In genomic region chr17:49890861-49891260, GRCm38 (mm10) we compare ENCODE assay signal across 17 mouse cellular contexts.
A peak's percentile ranks its signal among the peaks of the same experiment; 100 is the strongest.
DNase-seq lines count a peak whose midpoint lies in the region; ATAC-seq and TF ChIP-seq lines count a peak whose summit lies in the region.
"Had no signal": no experiment of that assay in that cellular context is flagged by ENCODE, and none has a peak within 500 bp of the region (broad histone marks: within the 10 kb centered on the region; RNA-seq: fewer than 3 reads in every experiment).

No protein-coding gene starts in this region.

- H3K9ac ChIP-seq in forebrain, embryonic 13.5 days = no peak overlapping the region
- no peak overlapping the region for H3K9ac ChIP-seq in forebrain, embryonic 11.5 days (ENCODE audit: low read length)
- no peak overlapping the region for H3K9ac ChIP-seq in intestine, postnatal 0 days (ENCODE audit: low read depth, low read length)
- H3K9ac ChIP-seq: heart, embryonic 15.5 days; liver, embryonic 13.5 days; lung, embryonic 15.5 days; midbrain, embryonic 15.5 days had no signal

- no peaks in the 10 kb centered on the region for H3K36me3 ChIP-seq in forebrain, embryonic 13.5 days (ENCODE audit: poor library complexity, severe bottlenecking)
- no peaks in the 10 kb centered on the region for H3K36me3 ChIP-seq in forebrain, embryonic 11.5 days (ENCODE audit: control insufficient read depth, insufficient read depth, low read length)
- no peaks in the 10 kb centered on the region for H3K36me3 ChIP-seq in megakaryocyte, embryonic 14.5 days (replicated peaks; ENCODE audit: low read length)
- no peaks in the 10 kb centered on the region for H3K36me3 ChIP-seq in intestine, postnatal 0 days (ENCODE audit: control insufficient read depth, insufficient read depth)
- H3K36me3 ChIP-seq: heart, embryonic 15.5 days; liver, embryonic 13.5 days; lung, embryonic 15.5 days; midbrain, embryonic 15.5 days had no signal

- no peak for TF ChIP-seq CTCF in intestine, postnatal 0 days (IDR thresholded peaks at IDR 0.05; ENCODE audit: low read depth)

- no peak for DNase-seq in forebrain, embryonic 11.5 days (ENCODE audit: low spot score)
- DNase-seq in layer of hippocampus, adult 18-20 months (ENCODE audit: low spot score in 2 of 2) = peak; percentile 30 to 63
- DNase-seq in left cerebral cortex, postnatal 4 days = peak; percentile 56
- no peak for DNase-seq in T-cell, adult 2 months (ENCODE audit: low spot score)
- DNase-seq: adrenal gland, adult 8-10 months; cerebellum, adult 9-10 months; gastrocnemius, postnatal 10 days; heart, adult 18-20 months; liver, embryonic 13.5 days; thymus, postnatal 36 days had no signal

- WGBS in forebrain, embryonic 13.5 days = 77% methylated on average over 16 of the region's 16 CpGs
- 92% methylated on average over 16 of the region's 16 CpGs for WGBS in forebrain, embryonic 11.5 days
- whole genome bisulfite sequencing in intestine, postnatal 0 days = 85% methylated on average over 16 of the region's 16 CpGs

- no peak overlapping the region for H3K4me3 ChIP-seq in forebrain, embryonic 13.5 days
- no peak overlapping the region for H3K4me3 ChIP-seq in forebrain, embryonic 11.5 days (ENCODE audit: low read depth, low read length)
- peak overlapping the region; percentile 76 for H3K4me3 ChIP-seq in megakaryocyte, embryonic 14.5 days (replicated peaks)
- no peak overlapping the region for H3K4me3 ChIP-seq in intestine, postnatal 0 days (ENCODE audit: low read depth, low read length)
- H3K4me3 ChIP-seq: heart, embryonic 15.5 days; liver, embryonic 13.5 days; lung, embryonic 15.5 days; midbrain, embryonic 15.5 days had no signal

- peaks cover 3% of the 10 kb centered on the region; the same call in 1 of the 2 replicates for H3K4me1 ChIP-seq in forebrain, embryonic 13.5 days
- no peaks in the 10 kb centered on the region; the same call in 1 of the 2 replicates for H3K4me1 ChIP-seq in forebrain, embryonic 11.5 days (replicated peaks; ENCODE audit: control insufficient read depth, insufficient read depth, low read length)
- H3K4me1 ChIP-seq in megakaryocyte, embryonic 14.5 days = no peaks in the 10 kb centered on the region
- no peaks in the 10 kb centered on the region for H3K4me1 ChIP-seq in intestine, postnatal 0 days (replicated peaks; ENCODE audit: control insufficient read depth, insufficient read depth, low read length)
- H3K4me1 ChIP-seq: liver, embryonic 13.5 days had no signal

- no peaks in the 10 kb centered on the region for H3K27me3 ChIP-seq in forebrain, embryonic 13.5 days
- no peaks in the 10 kb centered on the region for H3K27me3 ChIP-seq in forebrain, embryonic 11.5 days (ENCODE audit: control insufficient read depth, insufficient read depth, low read length)
- H3K27me3 ChIP-seq in megakaryocyte, embryonic 14.5 days (replicated peaks) = no peaks in the 10 kb centered on the region
- H3K27me3 ChIP-seq in intestine, postnatal 0 days (replicated peaks; ENCODE audit: control insufficient read depth, insufficient read depth, low read length) = no peaks in the 10 kb centered on the region
- H3K27me3 ChIP-seq: heart, embryonic 15.5 days; liver, embryonic 13.5 days; lung, embryonic 15.5 days; midbrain, embryonic 15.5 days had no signal

- intact Hi-C loops in left cerebral cortex, postnatal 4 days (cut with DNase I) = loop anchor here (10.0 kb wide), 3 partner anchors 426 to 956 kb away; partner anchors contain the start of gene Lrfn2

- no peak overlapping the region for H3K4me2 ChIP-seq in forebrain, embryonic 13.5 days
- no peak overlapping the region for H3K4me2 ChIP-seq in forebrain, embryonic 11.5 days (ENCODE audit: low read depth, low read length, severe bottlenecking)
- H3K4me2 ChIP-seq in intestine, postnatal 0 days (replicated peaks; ENCODE audit: low read depth) = no peak overlapping the region
- H3K4me2 ChIP-seq: heart, embryonic 15.5 days; liver, embryonic 13.5 days; lung, embryonic 15.5 days; midbrain, embryonic 15.5 days had no signal

- H3K27ac ChIP-seq in forebrain, embryonic 13.5 days = peak overlapping the region; percentile 20; the same call in 1 of the 2 replicates
- H3K27ac ChIP-seq in forebrain, embryonic 11.5 days (ENCODE audit: low read depth, low read length) = no peak overlapping the region
- no peak overlapping the region for H3K27ac ChIP-seq in intestine, postnatal 0 days (ENCODE audit: low read depth, low read length)
- H3K27ac ChIP-seq: heart, embryonic 15.5 days; liver, embryonic 13.5 days; lung, embryonic 15.5 days; midbrain, embryonic 15.5 days had no signal

- H3K9me3 ChIP-seq in forebrain, embryonic 13.5 days (replicated peaks) = no peaks in the 10 kb centered on the region
- no peaks in the 10 kb centered on the region for H3K9me3 ChIP-seq in forebrain, embryonic 11.5 days (ENCODE audit: control insufficient read depth, low read length)
- H3K9me3 ChIP-seq in megakaryocyte, embryonic 14.5 days = 0 out of 2 replicates have a peak, but pooled peaks cover 2% of the 10 kb centered on the region
- no peaks in the 10 kb centered on the region for H3K9me3 ChIP-seq in intestine, postnatal 0 days (ENCODE audit: control insufficient read depth)
- H3K9me3 ChIP-seq: heart, embryonic 15.5 days; liver, embryonic 13.5 days; lung, embryonic 15.5 days; midbrain, embryonic 15.5 days had no signal

- ATAC-seq in forebrain, embryonic 13.5 days = peak; percentile 54
- no peak for ATAC-seq in forebrain, embryonic 11.5 days (replicated peaks; ENCODE audit: low FRiP score)
- no peak for ATAC-seq in megakaryocyte, adult 5-6 weeks (ENCODE audit: poor library complexity, severe bottlenecking)
- no peak for ATAC-seq in intestine, postnatal 0 days
- ATAC-seq: midbrain, embryonic 15.5 days had no signal

Comparison
In these comparisons a context has a peak if more than half of its experiments do, and no peak if none do; other contexts are left out.
1. DNase-seq: peak in layer of hippocampus, adult 18-20 months (2 of 2) and left cerebral cortex, postnatal 4 days (single experiment); none in forebrain, embryonic 11.5 days (single experiment) and T-cell, adult 2 months (single experiment).